Mouse (Mus musculus) CH12.LX (cell line): ENCODE results near the gene Mms22l. TPM values are rescaled to one million over a fixed set of nuclear protein-coding genes. Genes with fewer than 3 reads are reported as not detected.

Experiments used
- DNase-seq: peaks from one replicate; pipeline ENCODE4 v3.0.0-alpha.2; 2013; ENCODE audit errors: extremely low read depth
- H3K27ac ChIP-seq: 2 replicates; pipeline ENCODE4 v1.5.1; 2012; ENCODE audit warnings: low read depth, mild to moderate bottlenecking, control low read depth, moderate library complexity; ENCODE audit not compliant: insufficient read depth
- H3K27me3 ChIP-seq: replicated peaks from 2 replicates; pipeline ENCODE3; 2012; ENCODE audit warnings: inconsistent platforms
- H3K36me3 ChIP-seq, 2 experiments: replicated peaks in 1 of 2; 2 replicates each; pipeline versions ENCODE3 to v1.6.1; 2012; ENCODE audit warnings: inconsistent platforms in 1 of 2, low read length in 1 of 2, mild to moderate bottlenecking in 1 of 2, mixed read lengths in 1 of 2, moderate library complexity in 1 of 2; ENCODE audit not compliant: control insufficient read depth in 1 of 2, insufficient read depth in 1 of 2
- H3K4me1 ChIP-seq, 2 experiments: 2 replicates each; pipeline ENCODE4 v1.6.1; 2012; ENCODE audit warnings: inconsistent platforms in 1 of 2, moderate library complexity in 1 of 2; ENCODE audit not compliant: insufficient read depth in 2 of 2, control insufficient read depth in 1 of 2
- H3K4me2 ChIP-seq: 2 replicates; pipeline ENCODE4 v1.6.1; 2012; ENCODE audit warnings: low read depth, mild to moderate bottlenecking, control low read depth; ENCODE audit not compliant: poor library complexity, insufficient read depth, severe bottlenecking
- H3K4me3 ChIP-seq, 3 experiments: fragments of 150-350 bp in 1 of 3; sonication (generic) in 1 of 3; replicated peaks in 1 of 3; 2 replicates each; pipeline versions ENCODE3 to v1.5.1; 2011 to 2012; ENCODE audit warnings: low read depth in 2 of 3, low read length in 2 of 3, mild to moderate bottlenecking in 2 of 3, moderate library complexity in 2 of 3, control low read depth in 1 of 3, improper control_type of control experiment in 1 of 3, inconsistent platforms in 1 of 3, mixed read lengths in 1 of 3; ENCODE audit not compliant: poor library complexity in 1 of 3
- H3K79me2 ChIP-seq: replicated peaks from 2 replicates; pipeline ENCODE4 v1.6.1; 2012; ENCODE audit warnings: mild to moderate bottlenecking, moderate library complexity; ENCODE audit not compliant: control insufficient read depth, poor library complexity, insufficient read depth, severe bottlenecking; ENCODE audit errors: extremely low read depth
- H3K9ac ChIP-seq: 2 replicates; pipeline ENCODE4 v1.6.1; 2012; ENCODE audit warnings: low read depth, mild to moderate bottlenecking, control low read depth, moderate library complexity; ENCODE audit not compliant: insufficient read depth
- H3K9me3 ChIP-seq: replicated peaks from 2 replicates; pipeline ENCODE3; 2012; ENCODE audit warnings: low read length, inconsistent platforms, mixed read lengths
- CTCF ChIP-seq, 2 experiments: IDR thresholded peaks in 1 of 2; conservative IDR thresholded peaks in 1 of 2; 2 replicates each; pipeline ENCODE4 v1.5.1; 2011 to 2012; ENCODE audit warnings: low read depth in 2 of 2, low read length in 2 of 2, improper control_type of control experiment in 1 of 2, inconsistent platforms in 1 of 2, mild to moderate bottlenecking in 1 of 2, moderate library complexity in 1 of 2
- ELF1 ChIP-seq: IDR thresholded peaks from 2 replicates; pipeline ENCODE4 v1.6.1; 2014; ENCODE audit warnings: low read depth, mild to moderate bottlenecking, inconsistent platforms, low read length, improper control_type of control experiment
- POLR2AphosphoS2 ChIP-seq: IDR thresholded peaks from 2 replicates; pipeline ENCODE4 v1.6.1; 2011; ENCODE audit warnings: low read depth, low read length, improper control_type of control experiment
- RAD21 ChIP-seq: IDR thresholded peaks from 2 replicates; pipeline ENCODE4 v1.6.1; 2011; ENCODE audit warnings: low read depth, mild to moderate bottlenecking, low read length, improper control_type of control experiment, moderate library complexity
- RCOR1 ChIP-seq: conservative IDR thresholded peaks from 2 replicates; pipeline ENCODE4 v1.6.1; 2012; ENCODE audit warnings: low read depth, mild to moderate bottlenecking, inconsistent platforms, low read length, improper control_type of control experiment
- ZNF384 ChIP-seq: IDR thresholded peaks from 2 replicates; pipeline ENCODE4 v1.6.1; 2012; ENCODE audit warnings: low read depth, low read length, improper control_type of control experiment, inconsistent platforms
- dilution Hi-C: fragments of 300-500 bp; cut with MboI; formaldehyde crosslinking; loops from 2 replicates; pipeline ENCODE4 v1.14.3; 2020; ENCODE audit warnings: low sequenced_read_pairs; ENCODE audit not compliant: extremely low pct_unique_long_range_greater_than_20kb, extremely low pct_ligation_motif_present
- in situ Hi-C: fragments of 300-500 bp; cut with MboI; formaldehyde crosslinking; loops from 3 replicates; pipeline ENCODE4 v1.14.3; 2019; ENCODE audit warnings: low sequenced_read_pairs, low pct_ligation_motif_present, low pct_unique_long_range_greater_than_20kb, mixed read lengths
- polyA plus RNA-seq: library from polyadenylated mRNA; unstranded; fragments of >175 nt; gene quantifications from 2 replicates; pipeline ENCODE4 v1.2.1, GENCODE M21; 2012; ENCODE audit warnings: low read depth; ENCODE audit not compliant: insufficient read length
- total RNA-seq, 2 experiments: library from RNA; depleted of rRNA; stranded (reverse); fragments of 300-350 nt in 1 of 2; fragments of >200 nt in 1 of 2; gene quantifications; 2 replicates each; pipeline ENCODE4 v1.2.3; 2012 to 2014

Gene Mms22l
- total and polyA plus RNA-seq, 3 experiments = 39.3 to 77.6 (median 43.4) TPM

GRCm38 (mm10) chr4:24543421-24543820, 47.2 kb downstream of the Mms22l start:
- no peak overlapping the region for H3K9ac ChIP-seq
- peaks cover 5 to 20% of the 10 kb centered on the region in 2 experiments for H3K36me3 ChIP-seq
- H3K9me3 ChIP-seq = no peaks in the 10 kb centered on the region
- peaks cover 0 to 13% of the 10 kb centered on the region in 2 experiments; a peak in 1 of 4 replicates for H3K4me1 ChIP-seq
- dilution Hi-C loops (no loop called here), in situ Hi-C loops (no loop called here)
- H3K27ac ChIP-seq = no peak overlapping the region
- no peak for TF ChIP-seq ELF1
- no peak for DNase-seq
- no peak overlapping the region for H3K4me2 ChIP-seq
- no peak overlapping the region for H3K4me3 ChIP-seq
- H3K27me3 ChIP-seq = no peaks in the 10 kb centered on the region
- peaks cover 18% of the 10 kb centered on the region for H3K79me2 ChIP-seq

GRCm38 (mm10) chr4:24544677-24545151, 48.5 kb downstream of the Mms22l start:
- Histone ChIP-seq H3K9ac (no peak overlapping the region), H3K27ac (no peak overlapping the region), H3K4me3 (no peak overlapping the region), H3K27me3 (no peaks in the 10 kb centered on the region), H3K4me2 (no peak overlapping the region), H3K4me1 (peaks cover 0 to 3% of the 10 kb centered on the region in 2 experiments; a peak in 1 of 4 replicates), H3K9me3 (no peaks in the 10 kb centered on the region), H3K79me2 (peaks cover 18% of the 10 kb centered on the region), H3K36me3 (peaks cover 5 to 26% of the 10 kb centered on the region in 2 experiments)
- no peak for DNase-seq
- peak in 1 of 2 experiments; percentile 43; a peak in 2 of 4 replicates for TF ChIP-seq CTCF (conservative IDR thresholded peaks at IDR 0.05 in 1 of 2, IDR thresholded peaks at IDR 0.05 in 1 of 2; ENCODE audit: low read depth in 2 of 2, low read length in 2 of 2)
- no peak for TF ChIP-seq POLR2AphosphoS2
- peak; percentile 10 for TF ChIP-seq RAD21
- dilution Hi-C loops (no loop called here), in situ Hi-C loops (no loop called here)

- no peak overlapping the region for H3K27ac ChIP-seq
- H3K4me2 ChIP-seq = no peak overlapping the region
- in situ Hi-C loops (no loop called here), dilution Hi-C loops (no loop called here)
- H3K9ac ChIP-seq = no peak overlapping the region
- H3K79me2 ChIP-seq = peaks cover 2% of the 10 kb centered on the region; the same call in 1 of the 2 replicates
- no peaks in the 10 kb centered on the region for H3K9me3 ChIP-seq
- DNase-seq = no peak
- no peaks in the 10 kb centered on the region for H3K27me3 ChIP-seq
- H3K4me3 ChIP-seq = no peak overlapping the region
- H3K4me1 ChIP-seq = peaks cover 4 to 7% of the 10 kb centered on the region in 2 experiments; a peak in 2 of 4 replicates
- peaks cover 9 to 24% of the 10 kb centered on the region in 2 experiments for H3K36me3 ChIP-seq
- TF ChIP-seq RCOR1 (no peak), ZNF384 (peak; percentile 77)
Measured at GRCm38 (mm10) chr4:24556116-24556820, 60.0 kb downstream of the Mms22l start.
